Mouse (Mus musculus) monocyte, adult 5-6 weeks (primary cell): ENCODE data around the gene Meis1. TPM values are rescaled to one million over a fixed set of nuclear protein-coding genes. Genes with fewer than 3 reads are reported as not detected.

Experiments
- ATAC-seq: fragments of 153-309, 156-312 bp; replicated peaks from 2 replicates; pipeline ENCODE4 v1.8.0; 2017; ENCODE audit warnings: mild to moderate bottlenecking; ENCODE audit not compliant: low TSS enrichment, insufficient number of reproducible peaks, severe bottlenecking, poor library complexity, low FRiP score
- total RNA-seq: library from RNA; stranded (forward); fragments of 200-1000, 200-491, 200-594 nt; gene quantifications from 3 replicates; pipeline ENCODE4 v1.2.3, GENCODE M21; 2017

Meis1 gene
- 6.7 to 11.1 TPM (median 10.2 TPM) in 3 replicates for total RNA-seq

DNA sequence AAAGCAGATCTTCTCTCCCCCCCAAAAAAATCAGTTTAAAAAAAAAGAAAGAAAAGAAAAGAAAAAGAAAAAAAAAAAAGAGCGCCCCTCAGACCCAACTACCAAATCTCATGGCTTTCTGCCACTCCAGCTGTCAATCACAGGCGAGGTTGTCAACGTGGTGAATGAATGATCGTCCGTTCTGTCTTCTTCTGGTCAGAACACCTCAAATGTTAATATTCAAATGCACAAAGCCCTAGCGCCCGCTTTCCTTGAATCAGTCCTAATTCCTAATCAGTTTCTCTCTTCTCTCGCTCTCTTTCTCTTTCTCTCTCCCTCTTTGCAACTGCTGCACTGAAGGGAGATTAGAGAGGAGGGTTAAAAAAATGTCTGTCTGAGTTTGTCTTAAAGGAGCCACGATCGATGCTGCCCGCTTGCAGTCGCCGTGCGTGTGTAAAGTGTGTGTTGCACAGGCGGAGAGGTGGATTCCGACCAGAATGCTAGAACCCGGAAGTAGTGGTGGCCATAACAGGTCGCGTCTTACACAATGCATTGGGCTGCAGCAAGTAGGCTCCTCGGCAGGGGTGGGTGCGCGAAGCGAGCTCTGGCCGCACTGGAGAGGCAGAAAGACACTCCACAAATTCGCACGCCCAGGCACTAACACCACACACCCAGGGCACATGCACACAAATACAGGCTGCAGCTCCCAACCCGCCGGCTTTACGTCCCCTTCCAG lies at the start of gene Meis1:
Gene Meis1, minus strand, starts transcription at position 497 of the 715 bp plus-strand sequence.
- peak; percentile 93 for ATAC-seq

DNA sequence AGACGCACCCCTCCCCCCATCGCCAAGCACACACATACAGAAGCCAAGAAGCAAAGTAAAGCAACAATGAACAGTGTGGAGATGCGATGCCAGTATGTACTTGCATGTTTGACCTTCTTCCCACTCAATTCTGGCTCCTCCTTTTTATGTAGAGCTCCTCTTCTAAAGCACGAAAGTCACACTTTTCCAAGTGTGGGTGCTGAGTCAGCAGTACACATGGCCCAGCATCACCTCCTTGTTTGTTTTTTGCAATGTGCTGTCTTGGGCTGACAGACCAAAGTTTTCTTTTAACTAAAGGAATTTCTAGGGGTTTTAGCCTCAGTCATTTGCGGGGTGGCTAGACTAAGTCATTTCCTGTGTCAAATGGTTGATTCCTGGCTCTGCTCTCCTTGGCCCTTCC lies 48.5 kb upstream of the Meis1 start:
- ATAC-seq = no peak

DNA sequence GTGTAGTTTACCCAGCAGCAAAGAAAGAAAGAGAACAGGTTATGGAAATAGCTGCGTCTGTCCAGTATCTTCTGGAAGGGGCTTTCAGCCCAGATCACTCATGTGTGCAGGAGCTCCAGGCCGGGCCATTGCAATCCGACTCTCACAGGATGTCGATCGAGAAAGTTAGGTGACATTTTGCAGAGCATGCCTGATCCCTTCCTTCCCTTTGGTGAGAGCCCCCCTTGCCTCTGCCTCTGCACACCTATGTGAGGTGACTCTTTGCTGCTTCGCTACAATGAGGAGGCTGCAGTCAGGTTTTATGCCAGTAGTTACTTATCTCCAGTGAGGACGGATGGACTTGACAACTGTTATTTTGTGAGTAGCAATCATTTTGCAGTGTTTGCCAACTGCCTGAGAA lies 30.5 kb upstream of the Meis1 start:
- no peak for ATAC-seq

DNA sequence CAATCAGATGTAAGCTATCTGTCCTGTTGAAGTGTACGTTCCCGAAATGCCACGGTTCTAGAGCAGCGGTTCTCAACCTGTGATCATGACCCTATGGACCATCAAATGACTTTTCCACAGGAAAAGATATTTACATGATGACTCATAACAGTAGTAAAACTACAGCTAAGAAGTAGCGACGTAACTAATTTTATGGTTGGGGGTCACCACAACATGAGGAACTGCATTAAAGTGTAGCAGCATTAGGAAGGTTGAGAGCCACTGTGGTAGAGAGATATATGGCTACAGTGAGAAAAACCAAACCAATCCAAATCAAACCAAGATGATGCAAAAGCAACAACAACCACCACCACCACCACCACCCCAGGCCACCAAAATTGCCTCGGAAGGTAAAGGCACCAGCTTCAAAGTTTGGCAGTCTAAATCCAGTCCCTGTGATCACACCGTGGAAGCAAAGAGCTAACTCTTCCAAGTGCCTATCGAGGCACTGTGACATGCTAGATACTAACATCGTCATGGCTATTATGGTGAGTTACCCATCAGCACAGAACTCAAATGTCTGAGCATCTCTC lies 17.9 kb upstream of the Meis1 start:
- no peak for ATAC-seq

DNA sequence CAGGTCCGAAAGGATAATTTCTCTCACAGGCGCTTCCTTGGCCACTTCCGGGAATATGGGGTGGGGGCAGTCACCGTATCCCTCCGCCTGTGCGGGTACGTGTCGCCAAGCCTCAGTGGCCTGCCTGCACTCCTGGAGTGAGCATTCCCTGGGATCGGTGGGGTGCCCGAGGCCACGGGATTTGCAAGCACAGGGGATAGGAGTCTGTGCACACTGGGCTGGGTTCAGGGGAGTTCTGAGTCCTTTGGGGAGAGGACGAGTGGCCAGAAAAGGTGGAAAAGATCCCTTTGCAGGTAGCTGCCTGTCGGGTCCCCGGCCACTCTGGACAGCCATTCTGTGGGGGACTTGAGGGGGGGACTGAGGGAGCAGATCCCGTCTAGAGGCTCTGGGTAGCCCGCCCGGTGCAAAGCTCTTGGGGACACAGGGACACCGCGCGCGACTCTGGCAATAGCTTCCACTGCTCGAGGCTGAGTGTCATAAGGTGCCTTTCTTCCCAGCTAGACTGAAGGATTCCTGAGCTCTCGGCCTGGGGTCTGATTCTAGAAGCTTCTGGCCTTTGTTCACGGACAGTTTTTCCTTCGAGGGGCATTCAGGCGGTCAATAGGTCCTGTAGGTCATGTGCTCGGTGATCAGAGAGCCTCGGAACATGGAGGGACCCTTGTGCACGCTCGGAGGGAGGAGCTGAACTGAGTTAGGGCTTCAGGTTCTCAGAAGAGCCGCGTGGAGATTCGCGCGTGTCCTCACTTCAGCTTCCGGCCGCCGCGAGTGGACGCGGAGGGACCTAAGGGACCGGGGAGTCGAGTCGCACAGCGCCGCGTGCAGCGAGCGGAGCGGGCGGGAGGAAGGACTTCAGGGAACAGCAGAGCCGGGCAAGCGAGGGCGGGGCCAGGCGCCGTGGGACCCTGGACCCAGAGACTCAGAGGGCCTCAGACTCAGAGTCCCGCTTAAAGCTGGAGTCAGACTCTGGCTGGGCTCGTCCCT lies 8.1 kb upstream of the Meis1 start:
- peak; percentile 30 for ATAC-seq

DNA sequence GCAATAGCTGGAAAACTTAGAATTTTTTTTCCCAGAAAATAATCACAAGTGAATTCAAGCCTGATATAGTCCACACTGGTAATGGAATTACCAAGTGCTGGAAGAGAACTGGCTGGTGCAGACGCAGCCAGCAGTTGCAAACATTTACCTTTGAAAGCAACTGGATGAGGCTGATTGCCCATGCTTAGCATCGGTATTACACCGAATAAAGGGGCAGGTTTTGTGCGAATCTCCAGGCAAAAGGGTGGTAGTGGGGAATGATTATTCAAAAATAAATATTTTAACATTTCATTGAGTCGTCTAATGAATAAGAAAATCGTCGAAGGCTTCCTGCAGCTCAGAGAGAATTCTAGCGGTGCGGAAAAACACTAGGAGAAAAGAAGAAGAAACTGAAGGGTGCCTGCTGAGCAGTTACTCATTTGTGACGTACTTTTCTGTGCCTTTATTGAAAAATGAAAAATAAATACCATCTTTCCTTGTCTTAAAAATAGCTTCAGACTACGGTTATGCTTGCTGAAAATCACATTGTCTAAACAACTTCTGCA lies 7.3 kb upstream of the Meis1 start:
- no peak for ATAC-seq

DNA sequence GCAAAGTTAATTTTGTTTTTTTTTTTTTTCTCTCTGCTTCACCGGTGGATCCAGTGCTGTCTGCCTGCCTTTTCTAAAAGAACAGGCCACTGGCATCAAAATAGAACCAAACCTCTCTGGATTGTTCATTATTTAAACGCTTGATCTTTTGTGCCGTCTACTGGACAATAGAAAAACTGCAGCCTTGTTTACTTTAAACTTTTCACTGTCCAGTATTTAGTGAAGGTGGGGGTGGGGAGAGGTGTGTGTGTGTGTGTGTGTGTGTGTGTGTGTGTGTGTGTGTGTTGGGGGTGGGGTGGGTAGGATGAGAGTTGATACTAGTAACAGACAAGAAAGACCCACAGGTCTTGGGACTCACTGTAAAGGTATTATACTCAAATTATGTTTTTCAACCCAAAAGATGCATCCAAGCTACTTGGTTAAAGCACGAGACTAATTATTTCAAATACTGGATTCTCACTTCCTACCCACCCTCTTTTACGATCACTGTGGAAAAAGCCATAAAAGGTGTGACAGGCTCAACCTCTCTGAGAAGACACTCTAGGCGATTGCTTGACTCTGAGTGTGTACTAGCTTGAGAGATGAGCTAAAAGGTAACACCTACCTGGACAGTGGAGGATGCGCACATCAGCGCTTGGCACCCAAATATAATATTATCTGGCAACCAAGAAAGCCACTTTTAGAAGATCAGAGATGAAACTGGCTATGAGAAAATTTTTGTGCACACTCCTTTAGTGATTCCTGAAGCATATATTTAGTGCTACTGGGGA lies 5.9 kb upstream of the Meis1 start:
- ATAC-seq = no peak

DNA sequence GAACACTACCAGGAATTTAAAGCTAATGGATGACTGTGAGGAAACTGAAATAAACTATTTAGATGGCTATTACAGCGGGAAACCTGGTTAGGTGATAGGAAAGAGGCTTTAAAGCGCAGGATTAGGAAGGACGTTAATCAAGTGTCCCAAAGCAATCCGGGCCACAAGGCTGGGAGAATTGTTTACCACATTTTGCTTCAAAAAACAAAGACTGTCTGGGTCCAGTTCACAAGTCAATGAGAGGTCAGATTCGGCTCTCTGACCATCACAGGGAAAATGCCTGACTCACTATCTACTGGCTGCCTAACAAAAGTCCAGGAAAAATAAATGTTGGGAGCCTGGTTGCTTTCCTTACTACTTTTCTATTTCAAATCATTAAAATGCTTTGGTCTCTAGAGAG lies 4.6 kb upstream of the Meis1 start:
- no peak for ATAC-seq

DNA sequence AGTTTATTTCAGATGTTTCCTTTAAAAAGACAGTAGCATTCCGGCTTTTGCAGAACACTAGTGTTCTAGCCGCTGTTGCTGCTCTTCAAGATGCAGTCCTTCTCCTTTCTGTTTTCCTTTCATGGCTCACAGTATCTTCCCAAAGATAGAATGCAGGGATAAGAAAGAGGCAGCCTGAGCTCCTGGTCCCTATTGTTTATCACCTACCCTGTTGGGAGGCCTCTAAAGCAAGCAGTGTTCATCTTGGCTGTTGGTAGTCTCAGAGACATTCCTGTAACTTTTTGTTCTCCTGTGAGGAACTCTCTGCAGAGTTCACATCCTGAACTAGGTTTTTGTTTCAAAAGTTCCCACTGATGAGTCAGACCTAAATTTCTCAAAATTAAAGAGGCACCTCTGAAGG lies 3.8 kb upstream of the Meis1 start:
- ATAC-seq = no peak

DNA sequence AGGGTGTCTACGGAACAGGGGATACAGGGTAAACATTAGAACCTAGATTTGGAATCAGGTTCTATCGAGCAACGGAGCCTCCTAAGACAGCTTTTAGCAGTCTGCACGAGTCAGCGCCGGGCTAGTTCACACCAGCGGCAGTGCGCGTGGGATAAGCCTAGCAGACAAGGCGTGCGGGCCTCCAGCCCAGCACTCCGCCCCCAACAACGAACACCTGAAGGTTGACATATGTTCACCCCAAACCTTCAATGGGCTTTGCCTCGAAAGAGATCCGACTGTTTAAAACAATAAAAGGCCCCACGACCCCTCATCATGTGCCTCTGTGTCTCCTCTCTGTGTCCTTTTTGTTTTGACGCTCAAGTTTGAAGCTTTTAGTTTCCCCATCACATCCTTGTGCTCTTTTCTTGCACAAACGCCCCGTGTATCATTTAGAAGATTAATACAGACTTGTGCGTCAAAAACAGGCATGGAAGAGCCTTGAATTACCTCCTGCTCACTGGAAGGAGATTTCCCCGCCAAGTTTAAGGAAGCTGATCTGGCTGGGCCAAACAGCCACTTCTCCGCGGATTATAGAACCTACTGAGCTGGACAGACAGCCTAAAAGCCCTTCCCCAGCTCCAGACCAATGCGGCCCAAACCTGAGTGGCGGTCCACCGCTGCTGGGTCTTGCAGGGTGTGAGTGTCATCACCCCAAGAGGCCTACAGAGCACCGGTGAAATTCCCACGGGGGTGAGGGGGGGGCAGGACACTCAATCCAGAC lies 2.3 kb upstream of the Meis1 start:
- no peak for ATAC-seq

DNA sequence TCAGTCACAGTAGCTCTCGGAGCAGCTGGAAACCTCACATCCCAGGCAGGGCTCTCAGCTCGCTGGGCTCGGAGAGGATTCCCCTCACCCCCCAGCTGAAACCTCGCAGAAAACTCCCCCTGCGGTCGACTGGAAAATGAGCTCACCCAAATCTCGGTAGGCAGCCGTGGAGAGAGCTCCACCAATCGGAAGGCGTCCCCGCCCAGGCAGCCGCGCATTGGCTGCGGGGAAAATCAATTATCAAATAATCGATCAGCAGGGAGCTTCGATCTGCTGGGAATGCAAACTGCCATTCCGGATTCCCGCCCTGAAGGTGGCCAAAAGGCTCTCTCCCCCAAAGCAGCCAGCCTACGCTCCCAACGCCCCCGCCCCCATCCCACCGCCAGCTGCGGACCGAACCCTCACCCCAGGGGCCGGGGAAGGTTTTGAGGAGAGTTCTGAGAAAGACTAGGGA lies 1.6 kb upstream of the Meis1 start:
- ATAC-seq = peak; percentile 79

DNA sequence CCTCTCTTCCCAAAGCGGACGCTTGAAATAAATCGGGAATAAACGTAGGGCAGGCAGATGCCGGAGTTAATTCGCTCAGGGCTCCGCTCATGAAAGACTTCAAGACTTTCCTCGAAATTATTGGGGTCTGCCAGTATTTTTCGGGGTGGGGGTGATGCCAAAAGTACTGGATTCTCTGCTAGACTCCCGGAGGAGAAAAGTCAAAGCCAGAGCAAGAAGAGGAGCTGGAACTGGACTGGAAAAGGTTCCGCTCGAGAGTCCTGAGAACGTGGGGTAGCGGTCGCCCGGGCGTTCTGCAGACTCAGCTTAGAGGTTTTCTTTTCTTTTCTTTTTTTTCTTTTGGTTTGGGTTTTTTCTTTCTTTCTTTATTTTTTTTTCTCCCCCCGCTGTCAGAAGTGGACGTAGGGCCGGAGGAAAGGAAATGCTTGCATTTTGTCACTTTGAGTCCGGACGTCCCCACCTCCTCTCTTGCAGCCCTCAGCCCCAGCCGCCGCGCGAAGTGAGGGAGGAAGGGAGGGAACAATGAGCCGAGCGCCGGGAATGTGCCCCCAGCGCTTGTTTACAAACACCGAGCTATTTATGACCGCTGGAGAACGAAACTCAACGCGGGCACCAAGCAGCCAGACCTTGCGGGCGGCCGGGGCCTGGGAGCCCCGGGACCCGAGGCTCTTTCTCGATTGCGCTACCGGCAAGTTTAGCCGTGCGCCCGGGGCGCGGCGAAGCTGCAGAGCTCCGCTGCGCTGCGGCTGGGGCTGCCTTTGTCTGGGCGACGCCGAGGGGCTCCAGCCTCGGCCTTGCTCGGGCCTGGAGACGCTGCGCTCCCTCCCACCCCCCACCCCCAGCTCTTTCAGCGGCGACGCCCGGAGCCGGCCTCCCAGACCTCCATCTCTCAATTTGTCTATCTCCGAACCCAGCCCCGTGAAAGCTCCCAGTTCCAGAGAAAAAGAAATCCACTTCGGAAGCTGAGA lies 703 bp upstream of the Meis1 start:
- no peak for ATAC-seq

DNA sequence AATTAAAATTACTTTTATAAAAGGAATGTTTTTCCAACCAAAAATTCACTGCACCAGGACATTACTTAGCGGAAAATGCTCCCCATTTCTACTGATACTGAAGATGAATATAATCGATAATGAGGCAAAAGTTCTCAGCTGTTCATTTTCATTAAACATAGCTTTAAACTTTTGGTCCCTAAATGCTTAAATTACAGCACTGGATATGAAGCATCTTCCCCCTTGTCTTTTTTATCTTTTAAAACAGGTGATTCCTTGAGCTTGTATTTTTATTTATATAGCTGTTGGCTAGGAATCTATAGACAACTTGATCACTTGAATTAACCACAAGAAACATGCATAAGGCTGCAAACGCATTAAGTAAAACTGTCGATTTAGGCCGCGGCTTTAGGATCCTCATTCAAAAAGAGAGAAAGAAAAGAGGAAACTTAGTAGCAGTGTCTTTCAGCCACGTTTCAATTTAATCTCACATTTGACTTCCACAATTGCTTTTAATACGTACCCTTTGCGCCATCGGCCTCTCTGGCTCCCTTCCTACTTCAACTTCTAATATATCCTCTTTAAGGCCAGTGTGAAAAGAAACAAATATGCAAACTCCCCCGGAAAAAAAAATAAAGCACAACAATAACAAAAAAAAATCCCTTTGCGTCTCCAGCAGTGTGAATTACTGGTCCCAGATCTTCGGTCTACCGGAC lies 919 bp downstream of the Meis1 start:
- ATAC-seq = no peak

DNA sequence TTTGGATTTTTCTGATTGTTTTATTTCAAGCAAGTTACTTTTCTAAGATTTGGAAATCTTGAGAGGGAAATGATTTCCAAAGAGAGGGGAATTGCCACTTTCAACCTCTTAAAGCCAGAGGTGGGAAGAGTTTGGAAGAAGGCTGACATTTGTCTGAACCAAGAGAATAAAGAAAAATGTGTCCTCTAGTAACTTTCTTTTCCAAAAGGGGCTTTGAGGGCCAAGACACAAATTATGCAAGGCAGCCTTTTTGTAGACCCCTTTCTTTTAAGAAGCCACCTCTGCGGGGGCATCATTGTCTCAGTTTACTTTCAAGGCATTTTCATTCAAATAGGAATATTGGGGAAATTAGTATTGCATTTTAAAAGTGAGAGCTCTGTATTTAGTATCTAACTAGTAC lies 1.5 kb downstream of the Meis1 start:
- no peak for ATAC-seq

DNA sequence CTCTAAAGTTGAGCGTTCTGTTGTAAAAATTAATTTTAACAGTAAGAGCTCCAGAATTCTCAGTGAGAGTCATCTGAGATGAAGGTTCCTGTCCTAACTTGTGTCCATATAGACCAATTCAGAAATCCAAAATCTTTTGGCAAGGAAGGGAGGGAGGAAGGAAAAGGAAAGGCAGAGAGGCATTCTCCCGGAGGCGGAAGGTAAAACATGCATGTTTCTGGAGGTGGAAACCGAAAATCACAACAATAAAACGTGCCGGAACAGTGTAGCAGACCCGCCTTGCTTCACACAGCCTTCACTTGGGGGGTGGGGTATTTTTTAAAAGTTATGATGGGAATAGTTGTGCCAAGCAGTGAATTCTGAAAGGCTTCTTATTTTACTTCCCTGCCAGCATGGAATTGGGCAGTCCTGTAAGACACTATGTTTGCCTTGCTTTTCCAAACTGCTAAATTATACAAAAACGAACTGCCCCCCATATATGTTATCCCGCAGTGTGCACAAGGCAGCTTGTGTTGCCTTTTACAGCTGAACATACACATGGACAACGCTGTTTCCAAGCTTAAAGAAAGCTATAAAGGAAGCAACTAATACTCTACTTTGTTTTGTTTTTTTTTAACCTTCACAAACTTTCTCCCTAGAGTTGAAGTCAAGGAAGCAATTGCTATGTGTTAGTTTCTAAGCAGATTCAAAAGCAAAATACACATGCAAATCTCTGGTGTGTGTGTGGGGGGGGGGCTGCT lies 2.1 kb downstream of the Meis1 start:
- ATAC-seq = no peak
